Mouse (Mus musculus) small intestine, adult 2 months (tissue): Measurements from ENCODE around the gene 4430402I18Rik. TPM values are rescaled to one million over a fixed set of nuclear protein-coding genes. Genes with fewer than 3 reads are reported as not detected.

ENCODE experiments used
- H3K27ac ChIP-seq: fragments of 200-500 bp; 2 replicates; pipeline ENCODE4 v1.5.1; 2012; ENCODE audit warnings: low read depth, low read length, control low read depth, inconsistent platforms; ENCODE audit not compliant: insufficient read depth
- H3K27me3 ChIP-seq: fragments of 200-500 bp; 2 replicates; pipeline ENCODE4 v1.6.1; 2012; ENCODE audit warnings: mild to moderate bottlenecking, moderate library complexity, low read length, inconsistent platforms; ENCODE audit not compliant: control insufficient read depth, insufficient read depth
- H3K36me3 ChIP-seq: fragments of 200-500 bp; 2 replicates; pipeline ENCODE4 v1.6.1; 2012; ENCODE audit warnings: mild to moderate bottlenecking, low read length, control low read depth, inconsistent platforms; ENCODE audit not compliant: control insufficient read depth, insufficient read depth
- H3K4me1 ChIP-seq: fragments of 200-500 bp; 2 replicates; pipeline ENCODE4 v1.6.1; 2012; ENCODE audit warnings: low read length, inconsistent platforms, mixed read lengths; ENCODE audit not compliant: control insufficient read depth, insufficient read depth, insufficient read length
- H3K4me3 ChIP-seq: fragments of 200-500 bp; 2 replicates; pipeline ENCODE4 v1.5.1; 2012; ENCODE audit warnings: low read depth, mild to moderate bottlenecking, control low read depth, inconsistent platforms, low read length, moderate library complexity
- CTCF ChIP-seq: fragments of 200-500 bp; IDR thresholded peaks from 2 replicates; pipeline ENCODE4 v1.5.1; 2012; ENCODE audit warnings: low read depth, mild to moderate bottlenecking, control low read depth, inconsistent platforms, low read length, moderate library complexity, mixed read lengths; ENCODE audit not compliant: insufficient replicate concordance, insufficient read length; ENCODE audit errors: extremely low read depth
- POLR2A ChIP-seq: fragments of 200-500 bp; IDR thresholded peaks from 2 replicates; pipeline ENCODE4 v1.6.1; 2012; ENCODE audit warnings: low read depth, mild to moderate bottlenecking, control low read depth, inconsistent platforms, low read length, moderate library complexity
- WGBS: fragments of 180-500 bp; shearing (Covaris S2); methylation state at CpG from one replicate; pipeline ENCODE4 v1.1.7; 2018; 5-methylcytosine and 5-hydroxymethylcytosine counted together
- polyA plus RNA-seq: library from polyadenylated mRNA; depleted of rRNA; stranded (reverse); fragments of >200 nt; gene quantifications from 2 replicates; pipeline ENCODE4 v1.2.3, GENCODE M21; 2012

4430402I18Rik gene
- polyA plus RNA-seq, 1 experiment: 0.38 TPM

DNA sequence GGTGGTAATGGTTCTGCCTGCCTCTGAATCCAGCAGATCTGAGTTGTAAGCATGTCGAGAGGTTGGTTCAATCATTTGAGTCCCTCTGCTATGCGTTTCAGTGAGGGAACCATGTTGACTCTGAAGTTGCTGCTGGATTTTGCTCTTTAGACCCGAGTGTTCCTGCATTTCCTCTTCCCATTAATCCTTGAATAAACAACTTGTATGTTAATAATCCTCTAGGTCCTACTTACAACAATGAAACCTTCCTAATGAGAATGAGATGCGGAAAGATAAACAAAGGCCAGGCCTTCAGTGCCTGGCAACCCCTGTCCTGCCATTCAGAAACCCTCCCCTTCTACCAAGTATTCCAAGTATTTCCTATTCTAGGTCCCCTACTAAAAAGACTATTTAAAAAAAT, 51.1 kb downstream of the 4430402I18Rik start:
- TF ChIP-seq POLR2A: no peak
- TF ChIP-seq CTCF: no peak
- H3K36me3 ChIP-seq: peaks cover 4% of the 10 kb centered on the region; the same call in 1 of the 2 replicates
- peak overlapping the region; percentile 86 for H3K27ac ChIP-seq
- WGBS: 19% methylated on average over 4 of the region's 4 CpGs
- H3K4me1 ChIP-seq: peaks cover 27% of the 10 kb centered on the region; the same call in 1 of the 2 replicates
- no peak overlapping the region for H3K4me3 ChIP-seq
- H3K27me3 ChIP-seq: no peaks in the 10 kb centered on the region

DNA sequence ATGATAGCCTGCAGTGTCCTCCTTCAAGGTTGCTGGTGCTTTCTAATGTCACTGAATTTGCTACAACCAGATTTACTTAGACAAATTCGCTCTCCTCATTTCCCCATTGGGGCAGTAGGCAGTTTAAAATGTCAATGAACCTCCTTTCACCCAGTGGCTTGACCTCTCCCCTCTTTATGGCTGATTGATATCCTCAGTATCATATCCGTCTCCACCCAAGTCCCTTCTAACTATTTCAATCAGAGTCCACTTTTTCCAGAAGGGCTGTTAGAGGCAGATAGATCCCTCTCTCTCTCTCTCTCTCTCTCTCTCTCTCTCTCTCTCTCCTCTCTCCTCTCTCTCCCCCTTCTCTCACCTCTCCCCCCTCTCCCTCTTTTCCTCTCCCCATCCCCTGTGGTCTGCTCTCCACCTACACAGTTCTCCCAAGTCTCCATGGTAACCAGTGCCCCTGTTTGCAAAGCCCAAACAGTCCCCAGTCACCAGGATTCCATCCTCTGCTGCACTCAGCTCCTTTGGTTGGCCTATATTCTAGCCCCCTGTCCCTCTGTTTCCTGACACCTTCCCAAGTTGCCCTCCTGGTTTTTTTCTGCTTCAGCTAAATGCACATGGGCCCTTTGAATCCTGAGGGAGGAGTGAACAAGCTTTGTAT, 51.9 kb downstream of the 4430402I18Rik start:
- no peak for TF ChIP-seq POLR2A
- TF ChIP-seq CTCF: no peak
- H3K27ac ChIP-seq: peak overlapping the region; percentile 86
- WGBS: 21% methylated on average over 2 of the region's 2 CpGs

DNA sequence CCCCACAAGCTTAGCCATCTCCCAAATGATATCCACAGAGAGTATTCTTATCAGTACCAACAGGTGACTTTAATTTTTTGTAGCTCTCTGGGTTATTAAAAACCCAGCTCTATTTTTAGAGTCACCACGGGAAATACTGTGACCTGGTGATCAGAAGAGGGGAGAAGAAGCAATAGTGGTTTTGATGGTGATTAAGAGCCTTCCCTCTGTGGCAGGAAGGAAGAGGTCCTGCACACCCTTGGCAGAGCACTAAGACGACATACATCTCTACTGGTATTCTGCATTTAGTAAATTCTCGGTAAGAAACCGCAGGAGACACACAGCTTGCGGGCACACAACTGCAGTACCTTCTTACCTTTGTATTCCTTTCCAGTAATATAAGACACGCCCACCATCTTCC, 53.0 kb downstream of the 4430402I18Rik start:
- Histone ChIP-seq H3K4me1 (peaks cover 27% of the 10 kb centered on the region; the same call in 1 of the 2 replicates), H3K36me3 (peaks cover 8% of the 10 kb centered on the region), H3K27ac (no peak overlapping the region; the same call in 1 of the 2 replicates), H3K27me3 (no peaks in the 10 kb centered on the region), H3K4me3 (no peak overlapping the region)
- WGBS: 70% methylated on average over 6 of the region's 6 CpGs
- no peak for TF ChIP-seq POLR2A
- no peak for TF ChIP-seq CTCF

More for the DNA sequence above, 51.9 kb downstream of the 4430402I18Rik start:
- Histone ChIP-seq H3K4me1 (peaks cover 27% of the 10 kb centered on the region; the same call in 1 of the 2 replicates), H3K4me3 (no peak overlapping the region), H3K36me3 (peaks cover 7% of the 10 kb centered on the region), H3K27me3 (no peaks in the 10 kb centered on the region)

DNA sequence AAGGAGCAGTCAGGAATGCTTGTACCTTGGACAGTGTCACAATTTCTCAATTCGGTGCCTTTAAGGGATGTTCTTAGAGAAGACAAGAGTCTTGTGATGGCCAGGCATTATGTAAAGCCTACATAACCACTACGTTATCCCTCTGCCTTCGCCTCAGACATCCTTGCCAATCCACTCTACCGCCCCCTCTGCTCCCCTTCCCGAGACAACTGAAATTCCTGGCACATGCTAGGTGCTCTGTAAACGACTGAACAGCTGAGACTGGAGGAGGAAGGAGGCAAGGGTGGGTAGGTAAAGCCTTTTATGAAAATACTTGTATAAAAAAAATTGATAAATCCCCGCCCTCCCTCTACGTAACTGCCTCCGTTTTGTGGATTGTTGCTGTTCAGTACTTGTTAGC, 58.9 kb downstream of the 4430402I18Rik start:
- no peak overlapping the region for H3K4me3 ChIP-seq
- peaks cover 3% of the 10 kb centered on the region; the same call in 1 of the 2 replicates for H3K4me1 ChIP-seq
- TF ChIP-seq CTCF: no peak
- no peak for TF ChIP-seq POLR2A
- peaks cover 22% of the 10 kb centered on the region for H3K36me3 ChIP-seq
- H3K27ac ChIP-seq: no peak overlapping the region
- WGBS: 82% methylated on average over 9 of the region's 9 CpGs
- H3K27me3 ChIP-seq: no peaks in the 10 kb centered on the region

DNA sequence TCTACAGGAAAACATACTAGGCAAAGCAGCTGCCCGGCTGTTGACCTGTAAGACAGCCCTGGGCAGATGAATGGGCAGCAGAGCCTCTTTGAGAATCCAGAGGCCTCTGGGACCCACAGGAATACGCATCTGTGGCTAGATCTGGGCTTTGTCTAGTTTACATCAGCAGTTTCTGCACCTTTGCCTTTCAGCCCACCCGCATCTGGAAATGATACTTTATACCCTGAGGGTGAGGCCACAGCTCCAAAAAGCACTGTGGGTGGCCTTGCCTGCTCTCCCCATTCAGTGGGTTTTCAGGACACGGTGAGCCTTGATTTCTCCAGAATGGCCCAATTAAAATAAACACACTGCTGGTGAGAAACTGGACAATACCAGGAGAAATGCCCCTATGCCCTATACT, 59.4 kb downstream of the 4430402I18Rik start:
- peaks cover 26% of the 10 kb centered on the region for H3K36me3 ChIP-seq
- no peak overlapping the region for H3K27ac ChIP-seq
- H3K27me3 ChIP-seq: no peaks in the 10 kb centered on the region
- no peak for TF ChIP-seq POLR2A
- no peak for TF ChIP-seq CTCF
- no peaks in the 10 kb centered on the region; the same call in 1 of the 2 replicates for H3K4me1 ChIP-seq
- WGBS: 90% methylated on average over 4 of the region's 4 CpGs
- no peak overlapping the region for H3K4me3 ChIP-seq

DNA sequence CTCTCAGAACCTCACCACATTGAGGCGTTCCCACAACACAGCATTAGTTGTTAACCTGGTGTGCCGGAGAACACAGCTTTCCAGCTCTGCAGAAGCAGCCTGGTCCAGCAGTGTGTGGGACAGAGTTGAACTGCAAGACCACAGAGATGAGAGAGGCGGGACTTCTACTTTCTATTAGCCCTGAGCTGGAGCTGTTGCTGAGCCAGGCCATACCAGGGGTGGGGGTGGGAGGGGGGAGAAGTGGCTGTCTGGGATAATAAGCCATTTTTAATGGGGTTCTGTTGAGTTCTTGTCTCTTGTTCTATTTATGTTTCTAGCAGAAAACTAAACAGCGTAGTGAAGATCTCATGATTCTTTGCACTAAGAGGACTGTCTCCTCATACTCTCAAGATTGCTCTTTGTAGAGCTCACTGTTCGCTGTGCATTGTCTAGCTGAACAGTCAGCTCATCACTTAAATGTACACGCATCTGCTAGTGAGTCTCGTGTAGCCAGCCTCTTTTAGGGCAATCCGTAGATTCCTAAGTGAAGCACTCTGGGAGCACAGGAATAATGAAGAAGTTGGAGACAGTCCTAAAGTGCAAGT, 64.0 kb downstream of the 4430402I18Rik start:
- Histone ChIP-seq H3K4me1 (no peaks in the 10 kb centered on the region), H3K27me3 (no peaks in the 10 kb centered on the region), H3K4me3 (no peak overlapping the region), H3K36me3 (peaks cover 20% of the 10 kb centered on the region), H3K27ac (no peak overlapping the region)
- TF ChIP-seq POLR2A (no peak), CTCF (no peak)
- WGBS: 82% methylated on average over 8 of the region's 8 CpGs

DNA sequence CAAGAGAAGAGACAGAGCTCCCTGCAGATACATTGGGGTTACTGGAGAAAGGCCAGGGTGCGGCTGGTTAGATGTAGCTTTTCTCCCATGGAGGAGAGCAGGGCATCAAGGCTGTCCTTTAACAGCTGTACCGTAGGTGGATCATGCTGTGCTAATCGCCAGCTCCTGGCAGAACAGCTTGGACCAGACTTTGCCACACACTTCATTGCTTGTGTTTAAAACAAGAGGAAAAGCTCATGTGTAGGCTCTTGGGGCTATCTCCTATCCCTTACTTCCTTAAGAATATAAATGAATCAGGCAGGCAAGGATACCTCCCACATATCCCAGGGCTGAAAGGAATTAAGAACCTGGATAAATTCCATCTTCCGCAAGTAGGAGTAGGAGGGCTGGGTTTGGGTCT, 64.8 kb downstream of the 4430402I18Rik start:
- Histone ChIP-seq H3K36me3 (peaks cover 20% of the 10 kb centered on the region), H3K4me1 (no peaks in the 10 kb centered on the region), H3K27me3 (no peaks in the 10 kb centered on the region), H3K27ac (no peak overlapping the region), H3K4me3 (no peak overlapping the region)
- TF ChIP-seq POLR2A: no peak
- TF ChIP-seq CTCF: no peak
- WGBS: 90% methylated on average over 4 of the region's 4 CpGs

DNA sequence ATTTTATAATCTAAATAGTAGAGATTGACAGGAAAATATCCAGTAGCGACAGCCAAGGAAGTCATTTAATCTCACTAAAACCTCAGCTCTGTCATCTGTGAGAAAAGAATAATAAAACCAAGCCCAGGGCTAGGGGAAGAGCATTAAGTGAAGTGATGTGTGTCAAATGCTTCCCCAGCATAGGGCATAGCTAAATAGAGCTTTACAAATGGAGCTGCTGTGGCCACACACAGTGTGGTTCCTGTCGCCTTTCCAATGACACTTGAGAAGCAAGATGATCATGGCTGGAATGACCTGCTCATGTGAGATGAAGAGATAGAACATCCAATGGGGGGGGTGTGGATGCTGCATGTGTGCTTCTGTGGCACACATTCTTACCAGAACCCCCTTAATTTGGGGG, 65.5 kb downstream of the 4430402I18Rik start:
- no peaks in the 10 kb centered on the region; the same call in 1 of the 2 replicates for H3K27me3 ChIP-seq
- H3K36me3 ChIP-seq: peaks cover 21% of the 10 kb centered on the region
- WGBS: 91% methylated on average over 2 of the region's 2 CpGs
- no peaks in the 10 kb centered on the region for H3K4me1 ChIP-seq
- no peak overlapping the region for H3K4me3 ChIP-seq
- no peak for TF ChIP-seq POLR2A
- TF ChIP-seq CTCF: no peak
- H3K27ac ChIP-seq: no peak overlapping the region
